Mouse (Mus musculus) liver, postnatal 0 days (tissue): ENCODE results near the gene Neu1. TPM values are rescaled to one million over a fixed set of nuclear protein-coding genes. Genes with fewer than 3 reads are reported as not detected.
A peak's percentile ranks its signal among the peaks of the same experiment; 100 is the strongest.
"Not testable (repeated sequence)": the region's sequence is repeated elsewhere in the genome, so short reads cannot be mapped to it uniquely, and the experiment has no call there.

Source experiments
- ATAC-seq: fragments of 200-750 bp; cut with Nextera tagmentation; 2 replicates; pipeline ENCODE4 v1.8.0; 2017; ENCODE audit warnings: mild to moderate bottlenecking, moderate library complexity
- DNase-seq: peaks from one replicate; pipeline ENCODE4 v3.0.0-alpha.2; 2016
- H3K27ac ChIP-seq: fragments of 300-500 bp; sonication (generic); 2 replicates; pipeline ENCODE4 v1.5.1; 2014; ENCODE audit warnings: antibody characterized with exemption, moderate library complexity, mild to moderate bottlenecking, low read depth
- H3K27me3 ChIP-seq: fragments of 300-500 bp; sonication (generic); 2 replicates; pipeline ENCODE4 v1.6.1; 2014; ENCODE audit warnings: low read length, control low read depth, mixed read lengths; ENCODE audit not compliant: insufficient read depth
- H3K36me3 ChIP-seq: fragments of 300-500 bp; sonication (generic); replicated peaks from 2 replicates; pipeline ENCODE4 v1.6.1; 2014; ENCODE audit warnings: mild to moderate bottlenecking, control low read depth, low read length, moderate library complexity, mixed read lengths; ENCODE audit not compliant: insufficient read depth
- H3K4me1 ChIP-seq: fragments of 300-500 bp; sonication (generic); 2 replicates; pipeline ENCODE4 v1.6.1; 2014; ENCODE audit warnings: antibody characterized with exemption, mild to moderate bottlenecking, control low read depth; ENCODE audit not compliant: insufficient read depth
- H3K4me2 ChIP-seq: fragments of 300-500 bp; sonication (generic); 2 replicates; pipeline ENCODE4 v1.6.1; 2014; ENCODE audit warnings: low read depth, mild to moderate bottlenecking, low read length, moderate library complexity, mixed read lengths
- H3K4me3 ChIP-seq: fragments of 300-500 bp; sonication (generic); 2 replicates; pipeline ENCODE4 v1.5.1; 2014; ENCODE audit warnings: low read depth, low read length
- H3K9ac ChIP-seq: fragments of 300-500 bp; sonication (generic); replicated peaks from 2 replicates; pipeline ENCODE4 v1.6.1; 2014; ENCODE audit warnings: mild to moderate bottlenecking, moderate library complexity
- H3K9me3 ChIP-seq: fragments of 300-500 bp; sonication (generic); 2 replicates; pipeline ENCODE4 v1.6.1; 2016; ENCODE audit warnings: mild to moderate bottlenecking, control low read depth, low read length, mixed read lengths
- CTCF ChIP-seq: sonication (generic); IDR thresholded peaks from 2 replicates; pipeline ENCODE4 v1.5.1; 2016; ENCODE audit warnings: antibody characterized with exemption, low read depth
- EP300 ChIP-seq: IDR thresholded peaks from 2 replicates; pipeline ENCODE4 v1.6.1; 2016; ENCODE audit warnings: antibody characterized with exemption, low read depth, mild to moderate bottlenecking
- WGBS: fragments of 180-500 bp; shearing (Covaris S2); extraction: QIAGEN DNeasy Blood & Tissue Kit; methylation state at CpG from one replicate; pipeline ENCODE4 v1.1.7; 2014; ENCODE audit not compliant: insufficient replicate concordance; 5-methylcytosine and 5-hydroxymethylcytosine counted together
- polyA plus RNA-seq: library from polyadenylated mRNA; unstranded; fragments of >200 nt; fragmentation: Nextera tagmentation; extraction: Ambion mirVana; gene quantifications from 2 replicates; pipeline ENCODE4 v1.2.1, GENCODE M21; 2015

Neu1 gene
- polyA plus RNA-seq, 1 experiment from 2014 or later, result 35.6 TPM

DNA sequence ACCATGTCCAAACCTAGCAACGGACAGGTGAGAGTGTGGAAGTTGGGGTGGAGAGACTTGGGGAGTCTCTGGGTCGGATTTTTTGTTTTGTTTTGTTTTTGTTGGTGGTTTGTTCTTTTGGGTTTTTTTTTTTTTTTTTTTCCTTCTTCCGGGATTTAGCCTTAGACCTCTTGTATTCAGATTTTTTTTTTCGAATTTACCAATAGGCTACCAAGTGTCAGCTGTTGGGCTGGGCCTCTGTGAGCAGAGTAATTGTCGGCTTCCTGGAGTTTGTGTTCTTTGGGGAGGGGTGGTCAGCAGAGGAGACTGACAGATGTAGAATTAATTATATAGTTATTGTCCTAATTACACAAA, 31.2 kb upstream of the Neu1 start:
- Histone ChIP-seq H3K4me1 (peaks cover 20% of the 10 kb centered on the region), H3K27ac (peak overlapping the region; percentile 94), H3K9ac (peak overlapping the region; percentile 87), H3K36me3 (peaks cover 12% of the 10 kb centered on the region; the same call in 1 of the 2 replicates), H3K9me3 (no peaks in the 10 kb centered on the region), H3K4me2 (peak overlapping the region; percentile 97), H3K4me3 (peak overlapping the region; percentile 90), H3K27me3 (no peaks in the 10 kb centered on the region)
- TF ChIP-seq EP300 (no peak), CTCF (no peak)
- no peak for ATAC-seq
- DNase-seq, result no peak
- under 1% methylated on average over 5 of the region's 5 CpGs for WGBS

DNA sequence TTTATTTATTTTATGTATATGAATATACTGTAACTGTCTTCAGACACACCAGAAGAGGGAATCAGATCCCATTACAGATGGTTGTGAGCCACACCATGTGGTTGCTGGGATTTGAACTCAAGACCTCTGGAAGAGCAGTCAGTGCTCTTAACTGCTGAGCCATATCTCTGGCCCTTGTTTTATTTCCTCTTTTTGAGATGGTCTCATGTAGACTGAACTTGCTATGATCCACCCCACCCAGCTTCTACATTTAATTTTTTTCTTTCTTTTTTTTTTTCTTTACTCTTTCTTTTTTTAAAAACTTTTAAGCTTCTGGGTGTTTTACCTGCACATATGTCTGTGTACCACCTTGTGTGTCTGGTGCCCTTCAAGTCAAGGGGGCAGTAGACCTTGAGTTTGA, 30.2 kb upstream of the Neu1 start:
- H3K4me2 ChIP-seq, H3K4me3 ChIP-seq, DNase-seq, H3K9me3 ChIP-seq, H3K27ac ChIP-seq, H3K27me3 ChIP-seq, H3K9ac ChIP-seq, ATAC-seq: not testable (repeated sequence)
- Histone ChIP-seq H3K36me3 (peaks cover 22% of the 10 kb centered on the region), H3K4me1 (peaks cover 19% of the 10 kb centered on the region)

DNA sequence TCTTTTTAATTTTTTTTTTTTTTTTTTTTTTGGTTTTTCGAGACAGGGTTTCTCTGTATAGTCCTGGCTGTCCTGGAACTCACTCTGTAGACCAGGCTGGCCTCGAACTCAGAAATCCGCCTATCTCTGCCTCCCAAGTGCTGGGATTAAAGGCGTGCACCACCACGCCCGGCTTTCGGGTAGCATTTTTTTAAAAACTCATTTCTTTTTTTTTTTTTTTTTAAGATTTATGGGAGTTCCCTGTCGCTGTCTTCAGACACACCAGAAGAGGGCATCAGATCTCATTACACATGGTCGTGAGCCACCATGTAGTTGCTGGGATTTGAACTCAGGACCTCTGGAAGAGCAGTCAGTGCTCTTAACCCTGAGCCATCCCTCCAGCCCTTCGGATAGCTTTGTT, 29.1 kb upstream of the Neu1 start:
- H3K9ac ChIP-seq, result not testable (repeated sequence)
- H3K36me3 ChIP-seq, result peaks cover 33% of the 10 kb centered on the region

DNA sequence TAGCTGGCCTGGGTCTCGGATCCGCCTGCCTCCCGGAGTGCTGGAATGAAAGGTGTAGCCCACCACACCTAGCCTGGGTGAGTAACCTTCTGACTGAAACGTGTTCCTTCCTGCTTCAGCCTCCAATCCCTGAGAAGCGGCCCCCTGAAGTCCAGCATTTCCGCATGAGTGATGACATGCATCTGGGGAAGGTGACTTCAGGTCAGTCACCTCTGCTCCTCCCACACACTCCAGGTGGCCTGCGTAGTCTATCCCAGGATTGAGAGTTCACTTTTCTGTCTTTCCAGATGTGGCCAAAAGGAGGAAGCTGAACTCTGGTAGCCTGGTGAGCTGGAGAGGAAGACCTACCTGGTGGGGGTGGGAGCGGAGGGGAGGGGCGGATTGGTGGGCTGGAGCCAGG, 28.2 kb upstream of the Neu1 start:
- H3K9me3 ChIP-seq, result no peaks in the 10 kb centered on the region
- no peak for DNase-seq
- H3K4me3 ChIP-seq, result no peak overlapping the region
- no peak overlapping the region for H3K27ac ChIP-seq
- TF ChIP-seq CTCF (no peak), EP300 (no peak)
- ATAC-seq, result no peak
- H3K36me3 ChIP-seq, result peaks cover 42% of the 10 kb centered on the region
- H3K4me2 ChIP-seq, result no peak overlapping the region
- H3K27me3 ChIP-seq, result no peaks in the 10 kb centered on the region
- peaks cover 6% of the 10 kb centered on the region for H3K4me1 ChIP-seq
- no peak overlapping the region for H3K9ac ChIP-seq
- 84% methylated on average over 9 of the region's 9 CpGs for WGBS

More for the DNA sequence above, 29.1 kb upstream of the Neu1 start:
- H3K9me3 ChIP-seq, ATAC-seq, H3K4me2 ChIP-seq, H3K27ac ChIP-seq, H3K4me3 ChIP-seq, H3K27me3 ChIP-seq, DNase-seq: not testable (repeated sequence)
- H3K4me1 ChIP-seq, result peaks cover 12% of the 10 kb centered on the region
- 78% methylated on average over 9 of the region's 10 CpGs for WGBS

DNA sequence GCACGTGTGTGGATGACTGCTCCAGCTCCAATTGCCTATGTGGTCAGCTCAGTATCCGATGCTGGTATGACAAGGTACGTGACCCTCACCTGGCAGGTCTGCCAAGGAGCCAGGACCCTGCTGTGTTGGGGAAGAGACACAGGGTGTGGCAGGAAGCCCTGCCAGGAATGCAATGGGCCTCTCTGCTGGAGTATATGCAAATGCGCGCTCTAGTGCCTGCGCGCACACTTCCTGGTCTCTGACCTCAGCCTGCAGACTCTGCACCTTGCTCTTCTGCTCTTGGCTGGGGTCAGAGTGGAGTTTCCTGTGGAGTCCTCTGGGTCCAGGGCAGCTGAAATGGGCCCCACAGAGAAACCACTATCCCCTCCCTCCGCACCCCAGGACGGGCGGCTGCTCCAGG, 20.1 kb upstream of the Neu1 start:
- no peaks in the 10 kb centered on the region for H3K27me3 ChIP-seq
- peaks cover 16% of the 10 kb centered on the region for H3K4me1 ChIP-seq
- H3K4me2 ChIP-seq, result no peak overlapping the region
- ATAC-seq (no peak), DNase-seq (no peak)
- no peaks in the 10 kb centered on the region for H3K9me3 ChIP-seq
- H3K9ac ChIP-seq, result no peak overlapping the region
- H3K36me3 ChIP-seq, result peaks cover 73% of the 10 kb centered on the region
- H3K4me3 ChIP-seq, result no peak overlapping the region
- H3K27ac ChIP-seq, result no peak overlapping the region
- TF ChIP-seq CTCF (no peak), EP300 (no peak)
- 70% methylated on average over 10 of the region's 10 CpGs for WGBS

DNA sequence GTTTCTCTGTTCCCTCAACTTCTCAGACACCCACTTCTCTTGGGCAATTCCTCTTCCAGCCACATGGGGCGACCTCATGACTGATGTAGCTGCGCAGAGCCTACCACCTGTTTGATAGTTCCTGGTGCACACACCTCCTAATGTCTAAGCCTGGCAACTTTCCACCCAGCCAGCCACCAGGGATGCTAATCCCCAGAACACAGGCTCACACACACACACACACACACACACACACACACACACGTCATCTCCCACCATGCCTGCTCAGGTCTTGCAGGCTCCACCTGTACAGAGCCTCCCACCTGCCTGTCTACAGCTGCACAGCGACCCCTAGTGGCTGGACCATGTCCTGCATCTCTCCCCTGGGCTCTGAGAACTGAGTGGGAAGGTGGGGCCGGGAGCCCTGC, 19.1 kb upstream of the Neu1 start:
- H3K27me3 ChIP-seq, result no peaks in the 10 kb centered on the region
- no peak for TF ChIP-seq EP300
- peak; percentile 99 for TF ChIP-seq CTCF
- H3K9ac ChIP-seq, result no peak overlapping the region
- peak; percentile 81 for ATAC-seq
- H3K4me2 ChIP-seq, result no peak overlapping the region
- peak; percentile 92 for DNase-seq
- H3K4me3 ChIP-seq, result no peak overlapping the region
- H3K9me3 ChIP-seq, result no peaks in the 10 kb centered on the region
- peaks cover 63% of the 10 kb centered on the region for H3K36me3 ChIP-seq
- WGBS, result 45% methylated on average over 5 of the region's 5 CpGs
- peaks cover 16% of the 10 kb centered on the region for H3K4me1 ChIP-seq
- H3K27ac ChIP-seq, result no peak overlapping the region

DNA sequence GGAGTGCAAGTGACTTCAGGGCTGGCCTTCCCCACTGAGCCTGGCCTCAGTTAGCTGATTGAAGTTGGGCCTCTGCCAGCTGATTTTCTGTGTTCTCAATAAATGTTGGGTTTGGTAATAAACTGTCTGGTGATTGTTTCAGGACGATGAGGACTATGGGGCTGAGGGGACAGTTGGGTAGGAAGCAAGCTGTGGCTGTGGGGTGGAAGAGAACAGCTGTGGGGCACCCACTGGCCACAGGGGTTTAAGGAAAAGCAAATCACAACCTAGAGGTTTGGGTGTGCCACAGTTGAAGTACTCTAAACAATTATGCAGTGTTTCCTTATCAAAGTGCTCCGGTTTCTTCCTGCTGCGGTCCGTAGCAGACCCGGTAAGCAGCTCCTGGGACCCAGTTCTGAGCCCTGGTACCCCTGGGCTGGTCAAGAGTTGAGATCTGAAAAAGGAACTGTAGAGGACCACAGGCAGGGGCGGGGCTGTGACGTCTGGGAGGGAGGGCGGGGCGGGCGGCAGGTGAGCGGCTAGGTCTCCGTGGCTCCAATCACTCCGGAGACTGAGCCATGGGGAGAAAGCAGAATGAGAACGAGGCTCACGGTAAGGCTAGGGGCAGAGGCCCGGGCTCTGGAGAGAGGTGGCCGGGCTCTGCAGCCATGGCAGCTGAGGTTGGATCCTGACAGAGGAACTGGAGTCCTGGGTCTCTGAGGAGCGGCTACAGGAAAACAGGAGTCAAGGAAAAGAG, 17.0 kb upstream of the Neu1 start, which contains the start of gene Slc44a4:
Gene Slc44a4, plus strand, starts transcription at position 537 of the 736 bp plus-strand sequence.
- no peak within 1 kb of the TSS for H3K9ac ChIP-seq
- WGBS, result 46% methylated on average over 18 of the region's 18 CpGs
- TF ChIP-seq EP300, result no peak
- no peak for TF ChIP-seq CTCF
- peak within 1 kb of the TSS; percentile 24; the same call in 1 of the 2 replicates for H3K4me2 ChIP-seq
- no peak within 1 kb of the TSS for H3K27ac ChIP-seq
- peaks cover 42% of the 10 kb centered on the region for H3K36me3 ChIP-seq
- H3K4me3 ChIP-seq, result no peak within 1 kb of the TSS
- no peaks in the 10 kb centered on the region for H3K9me3 ChIP-seq
- peaks cover 16% of the 10 kb centered on the region for H3K4me1 ChIP-seq
- no peaks in the 10 kb centered on the region for H3K27me3 ChIP-seq
- ATAC-seq, result peak; percentile 18; the same call in 1 of the 2 replicates
- DNase-seq, result no peak
